Mouse (Mus musculus) heart, postnatal 0 days (tissue): ENCODE results near the gene Ccnb1. TPM values are rescaled to one million over a fixed set of nuclear protein-coding genes. Genes with fewer than 3 reads are reported as not detected.
"Not testable (repeated sequence)": the region's sequence is repeated elsewhere in the genome, so short reads cannot be mapped to it uniquely, and the experiment has no call there.

ENCODE experiments used
- ATAC-seq: fragments of 200-750 bp; cut with Nextera tagmentation; 2 replicates; pipeline ENCODE4 v1.8.0; 2017; ENCODE audit warnings: low read depth, moderate number of reproducible peaks, moderate library complexity; ENCODE audit not compliant: insufficient read depth
- DNase-seq: peaks from one replicate; pipeline ENCODE4 v3.0.0-alpha.2; 2016; ENCODE audit warnings: low spot score
- H3K27ac ChIP-seq: fragments of 300-500 bp; sonication (generic); 2 replicates; pipeline ENCODE4 v1.5.1; 2014; ENCODE audit warnings: low read depth, mild to moderate bottlenecking
- H3K27me3 ChIP-seq: fragments of 300-500 bp; sonication (generic); 2 replicates; pipeline ENCODE4 v1.6.1; 2014; ENCODE audit warnings: low read length, mixed read lengths; ENCODE audit not compliant: control insufficient read depth, insufficient read depth
- H3K36me3 ChIP-seq: fragments of 300-500 bp; sonication (generic); replicated peaks from 2 replicates; pipeline ENCODE4 v1.6.1; 2014; ENCODE audit warnings: low read length, mixed read lengths; ENCODE audit not compliant: control insufficient read depth, insufficient read depth
- H3K4me1 ChIP-seq: fragments of 300-500 bp; sonication (generic); 2 replicates; pipeline ENCODE4 v1.6.1; 2014; ENCODE audit warnings: antibody characterized with exemption; ENCODE audit not compliant: control insufficient read depth, insufficient read depth
- H3K4me2 ChIP-seq: fragments of 300-500 bp; sonication (generic); 2 replicates; pipeline ENCODE4 v1.6.1; 2014; ENCODE audit warnings: low read depth, mild to moderate bottlenecking, low read length, moderate library complexity
- H3K4me3 ChIP-seq: fragments of 300-500 bp; sonication (generic); 2 replicates; pipeline ENCODE4 v1.5.1; 2014; ENCODE audit warnings: low read depth, low read length
- H3K9ac ChIP-seq: fragments of 300-500 bp; sonication (generic); replicated peaks from 2 replicates; pipeline ENCODE4 v1.6.1; 2014; ENCODE audit warnings: low read depth, low read length, mixed read lengths
- H3K9me3 ChIP-seq: fragments of 300-500 bp; sonication (generic); replicated peaks from 2 replicates; pipeline ENCODE4 v1.6.1; 2016; ENCODE audit warnings: low read length; ENCODE audit not compliant: control insufficient read depth
- CTCF ChIP-seq: IDR thresholded peaks from 2 replicates; pipeline ENCODE4 v1.5.1; 2016; ENCODE audit warnings: antibody characterized with exemption, control low read depth, low read depth
- EP300 ChIP-seq: IDR thresholded peaks from 2 replicates; pipeline ENCODE4 v1.6.1; 2016; ENCODE audit warnings: antibody characterized with exemption, low read depth
- WGBS: fragments of 180-500 bp; shearing (Covaris S2); extraction: QIAGEN DNeasy Blood & Tissue Kit; methylation state at CpG from one replicate; pipeline ENCODE4 v1.1.7; 2014; 5-methylcytosine and 5-hydroxymethylcytosine counted together
- polyA plus RNA-seq: library from polyadenylated mRNA; unstranded; fragments of >200 nt; fragmentation: Nextera tagmentation; extraction: Ambion mirVana; gene quantifications from 2 replicates; pipeline ENCODE4 v1.2.1, GENCODE M21; 2015
- total RNA-seq: library from RNA; depleted of rRNA; stranded (reverse); fragments of >200 nt; gene quantifications from 2 replicates; pipeline ENCODE4 v1.2.3, GENCODE M21; 2014; ENCODE audit warnings: low replicate concordance

The Ccnb1 gene
- total and polyA plus RNA-seq, 2 experiments from 2014 or later: 56.9 to 88.5 TPM

DNA sequence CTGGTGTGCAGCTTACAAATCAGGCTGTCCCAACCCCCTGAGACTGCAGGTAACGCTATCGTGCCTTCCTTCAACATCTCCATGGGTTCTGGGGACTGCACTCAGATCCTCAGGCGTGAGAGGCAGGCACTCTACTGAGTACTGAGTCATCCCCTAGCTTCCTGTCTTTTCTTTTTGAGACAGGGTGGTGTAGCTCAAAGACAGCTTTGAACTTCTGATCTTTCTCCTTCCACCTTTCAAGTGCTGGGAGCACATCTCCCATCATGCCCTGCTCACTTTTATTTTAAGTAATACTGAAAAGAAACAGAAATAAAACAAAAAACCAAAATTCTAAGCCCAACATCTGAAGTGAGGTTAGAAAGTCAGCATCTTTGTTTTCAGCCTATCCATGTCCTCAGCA, 19.4 kb upstream of the Ccnb1 start:
- H3K4me2 ChIP-seq: no peak overlapping the region
- no peak overlapping the region for H3K9ac ChIP-seq
- peaks cover 68% of the 10 kb centered on the region for H3K36me3 ChIP-seq
- no peaks in the 10 kb centered on the region for H3K27me3 ChIP-seq
- DNase-seq: no peak
- no peak overlapping the region for H3K27ac ChIP-seq
- no peaks in the 10 kb centered on the region for H3K9me3 ChIP-seq
- no peak overlapping the region for H3K4me3 ChIP-seq
- TF ChIP-seq EP300 (no peak), CTCF (no peak)
- H3K4me1 ChIP-seq: no peaks in the 10 kb centered on the region
- no peak for ATAC-seq
- WGBS: 95% methylated on average over 3 of the region's 3 CpGs

DNA sequence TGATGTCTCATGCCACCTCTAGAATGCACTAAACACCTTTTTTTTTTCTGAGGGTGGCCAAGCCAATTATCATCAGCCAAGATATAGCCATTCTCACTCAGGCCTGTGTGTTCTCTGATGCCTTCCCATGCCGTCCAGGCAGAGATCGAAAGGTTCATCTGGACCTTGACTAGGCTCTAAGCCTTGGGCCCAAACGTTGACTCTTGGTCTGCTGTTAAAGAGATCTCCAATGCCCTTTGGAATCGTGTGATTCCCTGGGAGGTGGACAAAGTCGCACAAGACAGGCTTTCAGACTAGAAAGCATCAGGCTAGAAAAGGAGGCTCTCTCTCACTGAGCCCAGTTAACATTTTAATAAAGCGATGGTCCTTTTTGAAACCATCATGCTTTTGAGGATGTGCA, 10.8 kb upstream of the Ccnb1 start:
- 82% methylated on average over 6 of the region's 6 CpGs for WGBS
- ATAC-seq: no peak
- DNase-seq: no peak
- Histone ChIP-seq H3K9ac (no peak overlapping the region), H3K9me3 (no peaks in the 10 kb centered on the region), H3K4me2 (no peak overlapping the region), H3K4me3 (no peak overlapping the region), H3K36me3 (peaks cover 17% of the 10 kb centered on the region; the same call in 1 of the 2 replicates), H3K4me1 (no peaks in the 10 kb centered on the region), H3K27me3 (no peaks in the 10 kb centered on the region), H3K27ac (no peak overlapping the region)
- no peak for TF ChIP-seq CTCF
- no peak for TF ChIP-seq EP300

DNA sequence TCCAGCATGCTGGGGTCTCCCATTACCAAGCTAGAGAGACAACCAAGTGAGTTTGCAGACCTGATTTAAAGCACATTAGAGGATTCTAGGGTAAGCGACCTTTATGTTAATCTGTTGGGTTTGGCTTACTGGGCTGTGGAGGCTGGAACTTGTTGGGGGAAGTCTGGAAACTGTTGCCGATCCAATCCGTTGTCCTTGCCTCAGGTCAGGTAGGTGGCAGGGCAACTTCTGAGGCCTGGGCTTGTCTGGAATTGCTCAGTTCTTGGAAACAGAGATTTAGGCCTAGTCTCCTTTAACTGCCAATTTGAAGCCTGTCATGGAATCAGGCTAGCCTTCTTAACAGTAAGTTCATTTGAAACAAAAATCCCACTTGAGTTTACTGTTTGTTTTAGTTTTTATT, 2.7 kb upstream of the Ccnb1 start:
- DNase-seq: no peak
- H3K4me3 ChIP-seq: no peak overlapping the region
- WGBS: 85% methylated on average over 3 of the region's 3 CpGs

DNA sequence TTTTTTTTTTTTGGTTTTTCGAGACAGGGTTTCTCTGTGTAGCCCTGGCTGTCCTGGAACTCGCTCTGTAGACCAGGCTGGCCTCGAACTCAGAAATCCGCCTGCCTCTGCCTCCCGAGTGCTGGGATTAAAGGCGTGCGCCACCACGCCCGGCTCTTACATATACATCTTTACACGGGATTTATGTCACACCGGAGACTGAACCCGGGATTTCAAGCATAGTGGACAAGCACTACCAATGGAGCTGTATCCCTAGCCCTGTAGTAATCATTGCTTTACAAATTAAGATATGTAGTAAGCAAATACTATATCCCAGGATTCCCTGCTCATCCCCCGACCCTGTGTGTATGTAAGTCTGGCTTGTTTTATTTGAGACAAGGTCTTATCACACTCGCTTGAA, 1.7 kb upstream of the Ccnb1 start:
- H3K4me1 ChIP-seq: peaks cover 14% of the 10 kb centered on the region; the same call in 1 of the 2 replicates
- H3K36me3 ChIP-seq, DNase-seq, H3K27ac ChIP-seq, H3K9ac ChIP-seq, H3K27me3 ChIP-seq, ATAC-seq, H3K9me3 ChIP-seq, H3K4me2 ChIP-seq, H3K4me3 ChIP-seq: not testable (repeated sequence)
- 95% methylated on average over 11 of the region's 14 CpGs for WGBS

More for the DNA sequence above, 2.7 kb upstream of the Ccnb1 start:
- no peak for ATAC-seq
- H3K4me2 ChIP-seq: no peak overlapping the region
- 0 out of 2 replicates have a peak, but pooled peaks cover 4% of the 10 kb centered on the region for H3K9me3 ChIP-seq
- H3K36me3 ChIP-seq: no peaks in the 10 kb centered on the region
- no peak overlapping the region for H3K27ac ChIP-seq
- H3K27me3 ChIP-seq: no peaks in the 10 kb centered on the region
- TF ChIP-seq EP300 (no peak), CTCF (no peak)
- H3K9ac ChIP-seq: no peak overlapping the region
- H3K4me1 ChIP-seq: peaks cover 12% of the 10 kb centered on the region; the same call in 1 of the 2 replicates

DNA sequence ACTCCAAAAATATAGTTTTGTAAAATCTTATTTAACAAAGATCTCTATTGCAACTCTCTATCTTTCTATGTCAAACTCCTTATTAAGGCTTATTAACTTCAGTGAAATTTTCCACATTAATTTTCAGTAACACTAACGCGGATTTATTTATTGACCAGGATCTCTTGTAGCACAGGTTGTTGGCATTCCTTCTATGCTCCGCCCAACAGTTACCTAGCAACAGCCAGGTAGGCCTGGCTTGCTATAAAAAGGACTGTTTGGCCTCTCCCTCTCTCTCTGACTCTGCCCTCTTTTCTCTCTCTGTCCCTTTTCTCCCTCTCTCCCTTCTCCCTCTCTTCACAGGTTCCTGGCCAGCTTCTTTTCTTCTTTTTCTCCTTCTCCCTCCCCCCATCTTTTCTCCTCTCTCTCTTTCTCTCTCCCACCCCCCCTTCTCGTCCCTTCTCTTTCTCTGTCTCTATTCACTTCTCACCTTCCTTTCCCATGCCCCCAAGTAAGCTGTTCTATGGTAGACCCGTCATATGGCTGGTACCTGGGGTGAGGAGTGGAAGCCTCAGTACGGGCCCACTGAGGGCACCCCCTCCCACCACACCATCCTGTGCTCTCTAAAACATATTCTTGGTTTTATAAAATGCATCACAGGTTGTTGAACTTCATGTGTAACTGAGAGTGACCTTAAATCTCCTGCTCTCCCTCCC, 1.1 kb upstream of the Ccnb1 start:
- Histone ChIP-seq H3K4me3 (no peak overlapping the region), H3K4me2 (no peak overlapping the region), H3K36me3 (peaks cover 5% of the 10 kb centered on the region), H3K27me3 (no peaks in the 10 kb centered on the region), H3K27ac (no peak overlapping the region), H3K9ac (no peak overlapping the region), H3K9me3 (0 out of 2 replicates have a peak, but pooled peaks cover 4% of the 10 kb centered on the region), H3K4me1 (peaks cover 14% of the 10 kb centered on the region; the same call in 1 of the 2 replicates)
- no peak for ATAC-seq
- TF ChIP-seq CTCF (no peak), EP300 (no peak)
- no peak for DNase-seq
- 81% methylated on average over 6 of the region's 6 CpGs for WGBS
